Mouse (Mus musculus) intestine, postnatal 0 days (tissue): Measurements from ENCODE around the gene Cacnb2. TPM values are rescaled to one million over a fixed set of nuclear protein-coding genes. Genes with fewer than 3 reads are reported as not detected.

Source experiments
- ATAC-seq: fragments of 200-750 bp; cut with Nextera tagmentation; 2 replicates; pipeline ENCODE4 v1.8.0; 2017; ENCODE audit warnings: mild to moderate bottlenecking, moderate TSS enrichment, moderate library complexity
- H3K27ac ChIP-seq: fragments of 300-500 bp; sonication (generic); 2 replicates; pipeline ENCODE4 v1.5.1; 2014; ENCODE audit warnings: mild to moderate bottlenecking, low read depth, low read length, moderate library complexity
- H3K27me3 ChIP-seq: fragments of 300-500 bp; sonication (generic); replicated peaks from 2 replicates; pipeline ENCODE4 v1.6.1; 2014; ENCODE audit warnings: low read length, mixed read lengths; ENCODE audit not compliant: control insufficient read depth, insufficient read depth
- H3K36me3 ChIP-seq: fragments of 300-500 bp; sonication (generic); 2 replicates; pipeline ENCODE4 v1.6.1; 2014; ENCODE audit warnings: mild to moderate bottlenecking, moderate library complexity; ENCODE audit not compliant: control insufficient read depth, insufficient read depth
- H3K4me1 ChIP-seq: fragments of 300-500 bp; sonication (generic); replicated peaks from 2 replicates; pipeline ENCODE4 v1.6.1; 2014; ENCODE audit warnings: antibody characterized with exemption, low read length, mixed read lengths; ENCODE audit not compliant: control insufficient read depth, insufficient read depth
- H3K4me2 ChIP-seq: fragments of 300-500 bp; sonication (generic); replicated peaks from 2 replicates; pipeline ENCODE4 v1.6.1; 2014; ENCODE audit warnings: low read depth, mild to moderate bottlenecking, moderate library complexity
- H3K4me3 ChIP-seq: fragments of 300-500 bp; sonication (generic); 2 replicates; pipeline ENCODE4 v1.5.1; 2014; ENCODE audit warnings: low read depth, low read length
- H3K9ac ChIP-seq: fragments of 300-500 bp; sonication (generic); 2 replicates; pipeline ENCODE4 v1.6.1; 2014; ENCODE audit warnings: mild to moderate bottlenecking, low read depth, low read length
- H3K9me3 ChIP-seq: fragments of 300-500 bp; sonication (generic); 2 replicates; pipeline ENCODE4 v1.6.1; 2016; ENCODE audit warnings: mixed run types; ENCODE audit not compliant: control insufficient read depth
- CTCF ChIP-seq: sonication (generic); IDR thresholded peaks from 2 replicates; pipeline ENCODE4 v1.5.1; 2016; ENCODE audit warnings: low read depth, mild to moderate bottlenecking, control low read depth, antibody characterized with exemption, moderate library complexity
- WGBS: fragments of 180-500 bp; shearing (Covaris S2); extraction: QIAGEN DNeasy Blood & Tissue Kit; methylation state at CpG from one replicate; pipeline ENCODE4 v1.1.7; 2014; 5-methylcytosine and 5-hydroxymethylcytosine counted together
- polyA plus RNA-seq: library from polyadenylated mRNA; unstranded; fragments of >200 nt; fragmentation: Nextera tagmentation; extraction: Ambion mirVana; gene quantifications from 2 replicates; pipeline ENCODE4 v1.2.1, GENCODE M21; 2015

Cacnb2 gene
- polyA plus RNA-seq, 1 experiment from 2014 or later, result 0.99 TPM

- Histone ChIP-seq H3K4me3 (no peak overlapping the region), H3K27ac (no peak overlapping the region), H3K4me2 (no peak overlapping the region), H3K9ac (no peak overlapping the region), H3K27me3 (no peaks in the 10 kb centered on the region), H3K9me3 (no peaks in the 10 kb centered on the region), H3K4me1 (no peaks in the 10 kb centered on the region), H3K36me3 (no peaks in the 10 kb centered on the region)
- no peak for TF ChIP-seq CTCF
- ATAC-seq, result no peak
- 65% methylated on average over 7 of the region's 7 CpGs for WGBS
These were observed 137.5 kb downstream of the Cacnb2 start for GRCm38 (mm10) chr2:14740359-14740758.

GRCm38 (mm10) chr2:14744761-14745160 is 141.9 kb downstream of the Cacnb2 start:
- no peak for TF ChIP-seq CTCF
- no peaks in the 10 kb centered on the region for H3K27me3 ChIP-seq
- ATAC-seq, result no peak
- 82% methylated on average over 1 of the region's 1 CpGs for WGBS
- no peaks in the 10 kb centered on the region for H3K36me3 ChIP-seq
- H3K4me3 ChIP-seq, result no peak overlapping the region
- no peaks in the 10 kb centered on the region for H3K9me3 ChIP-seq
- H3K9ac ChIP-seq, result no peak overlapping the region
- no peak overlapping the region for H3K4me2 ChIP-seq
- no peaks in the 10 kb centered on the region for H3K4me1 ChIP-seq
- no peak overlapping the region for H3K27ac ChIP-seq

DNA sequence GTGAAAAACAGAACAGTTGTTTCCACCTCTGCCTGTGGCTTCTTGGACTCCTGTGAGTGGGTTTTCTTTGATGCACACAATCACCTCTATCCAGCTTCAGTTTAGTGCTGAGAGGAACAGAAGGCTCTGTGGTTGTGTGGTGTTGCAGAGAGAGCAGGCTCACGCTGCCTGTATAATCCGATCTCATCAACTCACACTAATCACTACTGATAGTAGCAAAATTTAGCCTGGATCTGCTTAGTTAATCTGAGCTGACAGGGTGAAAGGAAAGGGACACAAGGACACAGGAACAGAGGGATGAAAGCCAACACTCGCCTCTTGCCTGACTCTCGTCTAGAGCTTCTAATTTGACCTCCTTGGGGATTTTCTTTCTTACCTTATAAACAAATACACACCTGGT is 160.0 kb downstream of the Cacnb2 start:
- Histone ChIP-seq H3K9me3 (no peaks in the 10 kb centered on the region), H3K4me2 (no peak overlapping the region), H3K27ac (no peak overlapping the region), H3K9ac (no peak overlapping the region), H3K4me3 (no peak overlapping the region), H3K36me3 (no peaks in the 10 kb centered on the region), H3K4me1 (no peaks in the 10 kb centered on the region), H3K27me3 (no peaks in the 10 kb centered on the region)
- TF ChIP-seq CTCF, result no peak
- ATAC-seq, result no peak
- 80% methylated on average over 4 of the region's 4 CpGs for WGBS

DNA sequence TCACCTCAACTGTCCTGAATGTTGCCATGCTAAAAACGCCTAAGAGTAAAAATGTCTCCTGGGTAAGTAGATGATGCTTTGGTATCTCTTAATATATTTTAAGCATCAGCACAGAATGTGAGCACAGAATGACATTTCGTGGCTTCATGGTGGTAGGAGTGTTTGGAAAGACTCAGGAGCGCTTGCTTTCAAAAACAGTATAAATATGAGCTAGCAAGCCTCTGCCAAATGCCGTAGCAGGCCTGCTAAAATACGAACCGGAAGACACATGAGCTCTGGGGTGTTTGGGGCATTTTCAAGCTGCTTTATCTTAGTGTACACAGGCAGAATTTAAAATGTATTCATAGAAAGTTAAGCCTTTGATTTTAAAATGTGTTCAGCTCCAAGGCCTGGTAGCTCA is 161.0 kb downstream of the Cacnb2 start:
- WGBS, result 84% methylated on average over 6 of the region's 6 CpGs

GRCm38 (mm10) chr2:14769448-14769847 is 166.6 kb downstream of the Cacnb2 start:
- Histone ChIP-seq H3K36me3 (no peaks in the 10 kb centered on the region), H3K27ac (no peak overlapping the region), H3K9me3 (no peaks in the 10 kb centered on the region), H3K4me1 (no peaks in the 10 kb centered on the region), H3K4me2 (no peak overlapping the region), H3K4me3 (no peak overlapping the region), H3K9ac (no peak overlapping the region), H3K27me3 (no peaks in the 10 kb centered on the region)
- WGBS, result 68% methylated on average over 1 of the region's 1 CpGs
- no peak for TF ChIP-seq CTCF
- no peak for ATAC-seq

More for the DNA sequence above, 161.0 kb downstream of the Cacnb2 start:
- Histone ChIP-seq H3K4me1 (no peaks in the 10 kb centered on the region), H3K4me2 (no peak overlapping the region), H3K9me3 (no peaks in the 10 kb centered on the region), H3K27me3 (no peaks in the 10 kb centered on the region), H3K36me3 (no peaks in the 10 kb centered on the region), H3K9ac (no peak overlapping the region), H3K27ac (no peak overlapping the region), H3K4me3 (no peak overlapping the region)
- no peak for ATAC-seq
- no peak for TF ChIP-seq CTCF

DNA sequence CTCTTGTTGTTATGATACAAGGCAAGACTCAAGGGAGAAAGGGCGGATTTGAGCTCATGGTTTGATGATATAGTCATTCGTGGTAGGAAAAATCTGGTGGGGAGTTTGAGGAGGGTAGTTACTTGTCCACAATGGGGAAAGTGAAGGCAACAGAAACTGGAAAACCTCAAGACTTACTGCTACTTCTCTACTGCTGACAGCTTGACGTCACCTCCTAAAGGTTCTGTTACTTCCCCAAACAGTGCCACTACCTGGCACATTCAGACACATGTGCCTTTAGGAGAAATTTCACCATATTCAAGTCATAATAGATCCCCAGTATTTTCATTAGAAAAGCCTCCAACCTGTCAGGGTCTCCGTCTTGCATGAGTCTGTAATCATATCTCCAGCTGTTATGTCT is 167.7 kb downstream of the Cacnb2 start:
- 79% methylated on average over 4 of the region's 4 CpGs for WGBS

DNA sequence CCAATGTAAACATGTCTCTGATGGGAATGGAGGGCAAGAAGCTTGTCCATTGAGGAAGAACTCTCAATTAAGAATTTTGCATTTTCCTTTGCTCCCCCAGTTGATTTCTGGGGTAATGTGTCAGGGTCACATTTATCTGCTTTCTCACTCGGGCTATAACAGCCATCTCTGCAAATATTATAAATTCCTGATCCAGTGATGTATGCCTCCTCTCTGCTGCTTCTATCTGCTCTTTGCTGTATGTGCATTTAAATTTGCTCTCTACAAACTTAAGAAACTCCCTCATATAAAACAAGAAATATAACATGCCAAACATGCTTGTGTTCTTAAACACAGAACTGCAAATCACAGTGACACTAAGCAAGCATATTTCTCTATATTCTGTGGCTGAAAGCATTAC is 171.5 kb downstream of the Cacnb2 start:
- 24% methylated on average over 1 of the region's 1 CpGs for WGBS
- no peak overlapping the region for H3K4me3 ChIP-seq
- no peak overlapping the region for H3K4me2 ChIP-seq
- ATAC-seq, result no peak
- H3K27ac ChIP-seq, result no peak overlapping the region
- TF ChIP-seq CTCF, result no peak
- H3K9me3 ChIP-seq, result no peaks in the 10 kb centered on the region
- no peaks in the 10 kb centered on the region for H3K4me1 ChIP-seq
- no peak overlapping the region for H3K9ac ChIP-seq
- no peaks in the 10 kb centered on the region for H3K36me3 ChIP-seq
- no peaks in the 10 kb centered on the region for H3K27me3 ChIP-seq

More for the DNA sequence above, 167.7 kb downstream of the Cacnb2 start:
- Histone ChIP-seq H3K4me2 (no peak overlapping the region), H3K36me3 (no peaks in the 10 kb centered on the region), H3K27me3 (no peaks in the 10 kb centered on the region), H3K4me1 (no peaks in the 10 kb centered on the region), H3K27ac (no peak overlapping the region), H3K9me3 (no peaks in the 10 kb centered on the region), H3K4me3 (no peak overlapping the region), H3K9ac (no peak overlapping the region)
- no peak for ATAC-seq
- no peak for TF ChIP-seq CTCF
